Mouse (Mus musculus) layer of hippocampus, adult 11-12 months (tissue): ENCODE data around the gene Nup37.

Experiments
- DNase-seq: peaks from one replicate; pipeline ENCODE4 v3.0.0; 2022; ENCODE audit warnings: low spot score

Nup37 gene

GRCm38 (mm10) chr10:88227962-88228361, 81.2 kb downstream of the Nup37 start:
- DNase-seq = no peak
